Mouse (Mus musculus) 3T3-L1 (cell line): ENCODE measurements around the gene Ddi2.

ENCODE experiments used
- DNase-seq: peaks from one replicate; pipeline ENCODE4 v3.0.0-alpha.2; 2015; ENCODE audit warnings: low read depth, low spot score

Ddi2 gene

GRCm38 (mm10) chr4:141704625-141705024, 18.6 kb downstream of the Ddi2 start:
- no peak for DNase-seq

DNA sequence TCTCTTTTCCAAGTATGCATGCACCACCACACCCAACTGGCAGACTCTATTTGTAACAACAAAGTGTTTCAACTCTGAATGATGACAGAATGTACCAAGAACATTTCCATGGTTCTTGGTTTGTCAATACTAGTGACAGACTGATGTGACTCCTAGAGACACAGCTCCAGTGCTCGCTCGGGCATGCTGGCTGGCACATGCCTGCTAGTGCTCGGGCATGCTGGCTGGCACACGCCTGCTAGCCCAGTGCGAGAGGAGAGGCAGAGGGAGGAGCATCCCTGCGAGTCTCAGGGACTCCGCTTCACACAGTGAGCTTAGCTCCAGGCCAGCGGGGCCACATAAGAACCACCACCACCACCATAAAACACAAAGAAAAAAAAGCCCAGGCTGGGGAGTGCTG, 28.5 kb downstream of the Ddi2 start:
- no peak for DNase-seq

DNA sequence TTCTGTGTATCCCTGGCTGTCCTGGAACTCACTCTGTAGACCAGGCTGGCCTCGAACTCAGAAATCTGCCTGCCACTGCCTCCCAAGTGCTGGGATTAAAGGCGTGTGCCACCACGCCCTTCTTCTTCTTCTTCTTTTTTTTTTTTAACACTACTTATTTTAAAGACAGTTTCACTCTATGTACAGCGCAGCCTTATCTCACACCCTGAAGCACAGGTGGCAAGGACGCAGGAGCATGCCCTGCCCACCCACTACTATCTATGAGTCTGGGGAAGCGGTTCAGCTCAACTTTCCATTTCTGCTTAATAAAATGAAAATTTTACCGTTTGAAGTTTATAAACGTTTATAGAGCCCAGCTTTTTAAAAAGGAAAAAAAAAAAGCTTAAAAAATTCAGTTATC, 34.7 kb downstream of the Ddi2 start:
- DNase-seq = no peak

DNA sequence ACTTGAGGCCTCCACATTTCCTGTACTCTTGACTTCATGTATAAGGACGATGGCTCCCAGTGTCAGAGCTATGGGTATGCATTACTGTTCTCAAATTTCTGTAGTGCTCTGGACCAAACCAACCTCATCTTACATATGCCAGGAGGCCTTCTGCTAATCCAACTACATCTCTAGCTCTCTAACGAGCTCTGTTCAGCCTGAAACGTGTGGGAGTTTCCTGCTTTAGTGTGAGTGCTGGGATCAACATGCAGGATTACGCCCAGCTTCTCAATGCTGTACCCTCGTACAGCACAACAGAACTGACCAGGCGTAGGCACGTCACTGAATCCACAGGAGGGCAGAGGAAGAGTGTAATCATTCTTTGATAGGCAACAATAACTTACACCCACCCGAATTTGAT, 36.7 kb downstream of the Ddi2 start:
- DNase-seq = no peak

- no peak for DNase-seq
These were observed 37.1 kb downstream of the Ddi2 start for GRCm38 (mm10) chr4:141686093-141686492.

DNA sequence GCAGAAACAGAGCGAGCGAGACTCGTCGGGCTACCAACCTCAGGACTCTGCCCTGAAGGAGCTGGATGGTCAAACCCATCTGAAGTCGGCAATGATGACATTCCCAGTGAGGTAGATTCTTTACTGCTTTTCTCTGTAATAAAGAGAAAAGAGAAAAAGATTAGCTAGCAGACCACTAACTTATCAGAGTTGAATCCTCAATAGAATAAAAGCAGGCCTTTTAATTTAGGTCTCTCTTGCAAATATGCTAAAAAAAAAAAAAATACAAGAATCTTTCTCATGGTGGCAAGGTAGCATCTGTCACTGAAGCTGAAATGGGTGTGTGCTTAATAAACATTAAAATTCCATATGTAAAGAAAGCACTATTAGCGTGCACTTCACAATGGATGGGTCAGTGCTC, 37.7 kb downstream of the Ddi2 start, which contains the start of gene Rsc1a1:
Rsc1a1 (minus strand) TSS at position 101 of the 400 bp plus-strand sequence.
- no peak for DNase-seq

DNA sequence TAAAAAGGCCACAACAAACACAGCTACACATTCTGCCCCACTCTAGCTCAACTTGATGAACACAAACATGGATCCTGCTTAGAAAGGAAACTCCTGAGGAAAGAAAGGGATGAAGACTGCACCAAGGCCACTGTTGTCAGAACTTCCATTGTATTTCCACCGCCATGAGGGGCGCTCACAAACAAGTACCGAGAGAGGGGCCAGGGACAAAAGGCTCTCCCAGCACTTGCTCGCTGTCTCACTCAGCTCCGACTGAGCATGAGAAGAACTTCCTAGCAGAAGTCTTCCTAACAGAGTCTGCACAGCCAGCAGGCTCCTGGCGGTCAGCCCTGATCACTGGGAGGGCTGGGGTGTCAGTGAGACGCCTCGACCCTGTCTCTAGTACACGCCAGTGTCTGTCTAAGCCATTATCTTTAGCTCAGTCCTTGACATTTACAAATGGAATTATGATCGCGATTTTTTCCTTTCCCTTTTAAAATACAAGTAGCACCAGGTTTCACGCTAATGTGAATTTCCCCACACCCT, 40.5 kb downstream of the Ddi2 start:
- no peak for DNase-seq

GRCm38 (mm10) chr4:141681767-141682166, 41.5 kb downstream of the Ddi2 start:
- peak; percentile 83 for DNase-seq

GRCm38 (mm10) chr4:141680892-141681291, 42.3 kb downstream of the Ddi2 start:
- no peak for DNase-seq

GRCm38 (mm10) chr4:141679016-141679415, 44.2 kb downstream of the Ddi2 start:
- DNase-seq = no peak

DNA sequence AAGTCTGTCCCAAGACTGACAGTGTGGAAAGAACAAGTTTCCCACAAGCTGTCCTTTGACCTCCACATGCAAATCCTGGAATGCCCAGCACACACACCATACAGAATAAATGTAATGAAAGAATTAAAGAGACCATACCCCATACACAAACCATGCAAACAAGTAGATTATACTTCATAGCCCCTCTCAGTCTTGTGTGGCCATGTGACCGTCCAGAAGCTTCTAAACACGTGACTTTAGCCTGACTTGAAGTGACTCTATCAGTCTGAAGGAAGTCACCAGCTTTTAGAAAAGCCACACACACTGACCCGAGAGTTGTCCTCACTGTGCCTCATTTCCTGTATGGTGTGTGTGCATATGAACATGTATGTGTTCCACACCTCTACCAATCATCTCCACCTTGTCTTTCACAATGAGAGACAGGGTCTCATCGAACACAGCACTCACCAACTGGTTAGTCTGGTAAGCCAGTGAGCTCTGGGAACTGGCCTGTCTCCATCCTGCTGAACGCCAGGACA, 46.7 kb downstream of the Ddi2 start:
- DNase-seq = no peak

- no peak for DNase-seq
These were observed 50.9 kb downstream of the Ddi2 start for GRCm38 (mm10) chr4:141672325-141672724.

GRCm38 (mm10) chr4:141671389-141671788, 51.8 kb downstream of the Ddi2 start:
- peak; percentile 58 for DNase-seq

GRCm38 (mm10) chr4:141669898-141670712, 53.1 kb downstream of the Ddi2 start:
- DNase-seq = peak; percentile 89

GRCm38 (mm10) chr4:141664799-141665198, 58.4 kb downstream of the Ddi2 start, which contains the start of gene Plekhm2:
Plekhm2 (minus strand) TSS chr4:141664899.
- no peak for DNase-seq

DNA sequence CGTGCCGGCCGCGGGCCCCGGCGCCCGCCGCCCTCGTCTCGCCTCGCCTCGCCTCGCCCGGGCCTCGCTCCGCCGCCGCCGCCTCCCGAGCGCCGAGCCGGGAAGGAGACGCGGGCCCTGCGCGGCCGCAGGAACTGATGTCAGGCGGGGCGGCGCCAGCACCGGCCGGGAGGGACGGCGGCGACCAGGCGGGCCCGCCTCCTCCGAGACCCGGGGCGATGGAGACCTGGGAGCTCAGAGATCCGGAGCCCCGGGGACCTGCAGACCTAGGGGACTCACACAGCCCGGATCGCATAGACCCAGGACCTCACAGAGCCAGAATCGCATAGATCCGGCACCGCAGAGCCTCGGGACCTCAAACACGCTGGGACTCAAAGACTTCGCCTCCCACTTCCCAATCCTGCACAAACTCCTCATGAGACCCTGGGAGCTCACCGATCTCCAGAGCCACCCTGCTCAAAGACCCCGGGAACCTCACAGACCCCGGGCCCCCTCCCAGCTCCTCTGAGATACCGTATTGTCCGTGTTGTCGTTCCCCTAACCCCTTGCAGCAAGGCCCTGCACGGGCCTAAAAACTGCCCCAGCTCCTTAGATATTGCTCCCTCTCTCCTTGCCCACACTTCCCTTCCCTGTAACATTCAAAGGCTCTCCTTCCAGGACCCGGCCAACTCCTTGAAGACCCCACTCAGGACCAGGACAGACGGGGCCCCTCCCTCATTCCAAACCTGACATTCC, 59.0 kb downstream of the Ddi2 start:
- DNase-seq = peak; percentile 51

DNA sequence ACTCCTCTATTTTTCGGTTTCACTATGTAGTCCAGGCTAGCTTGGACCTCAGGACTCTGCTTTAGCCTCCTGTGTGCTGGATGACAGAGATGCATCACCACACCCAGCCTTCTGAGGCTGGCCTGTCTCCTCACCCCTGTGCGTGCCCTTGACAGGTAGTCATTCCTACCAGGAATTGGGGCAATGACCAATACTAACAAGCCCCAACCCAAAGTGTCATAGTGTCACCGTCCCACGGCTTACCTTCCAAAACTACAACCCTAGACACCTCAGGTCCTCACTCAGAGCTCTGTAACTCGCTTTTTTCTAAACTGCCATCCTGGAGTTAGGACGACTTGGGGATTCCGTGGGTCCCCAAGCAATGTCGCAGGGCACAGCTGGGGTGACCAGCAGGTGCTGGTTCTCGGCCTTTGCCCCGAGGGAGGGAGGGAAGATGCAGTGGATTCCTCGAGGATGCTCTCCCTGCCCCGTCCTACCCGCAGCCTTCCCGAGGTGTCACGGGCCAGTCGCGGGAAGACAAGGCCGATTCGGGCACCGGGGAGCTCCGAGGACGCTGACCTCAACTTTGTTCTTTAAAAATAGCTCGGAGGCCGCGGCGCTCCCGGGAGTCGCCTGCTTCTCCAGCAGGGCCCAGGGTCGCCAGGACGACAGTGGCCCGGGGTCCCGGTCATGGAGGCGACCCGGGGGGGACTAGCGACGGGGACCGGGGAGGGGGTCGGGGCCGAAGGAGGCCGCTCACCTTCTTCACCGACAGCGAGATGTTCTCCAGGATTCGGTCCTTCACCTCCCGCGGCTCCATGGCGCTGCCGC, 59.9 kb downstream of the Ddi2 start:
- DNase-seq = peak; percentile 34

DNA sequence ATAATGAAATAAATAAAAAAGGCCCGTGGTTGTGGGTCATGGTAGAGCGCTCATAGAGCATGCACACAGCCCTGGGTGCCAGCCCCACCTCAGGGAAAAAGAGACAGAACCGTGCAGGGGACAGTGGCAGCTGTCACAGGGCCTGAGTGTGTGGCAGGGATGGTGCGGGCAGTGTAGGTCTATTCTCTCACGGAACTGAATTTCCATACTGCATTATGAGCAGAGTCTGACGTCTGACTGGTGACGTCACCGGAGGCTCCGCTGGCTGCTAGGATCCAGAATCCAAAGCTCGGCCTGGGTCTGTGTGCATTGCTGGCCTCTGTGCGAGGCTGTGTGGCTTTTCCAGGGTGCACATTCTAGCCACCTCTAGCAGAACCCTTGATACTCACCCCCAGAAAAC, 62.3 kb downstream of the Ddi2 start:
- DNase-seq = no peak

GRCm38 (mm10) chr4:141659739-141660138, 63.5 kb downstream of the Ddi2 start:
- no peak for DNase-seq

GRCm38 (mm10) chr4:141658846-141659484, 64.3 kb downstream of the Ddi2 start:
- peak; percentile 51 for DNase-seq

GRCm38 (mm10) chr4:141656932-141657331, 66.3 kb downstream of the Ddi2 start:
- DNase-seq = no peak
